Mouse (Mus musculus) limb, embryonic 13.5 days (tissue): Measurements from ENCODE around the gene Gm49395. TPM values are rescaled to one million over a fixed set of nuclear protein-coding genes. Genes with fewer than 3 reads are reported as not detected.

Experiments used
- ATAC-seq: fragments of 200-750 bp; cut with Nextera tagmentation; 2 replicates; pipeline ENCODE4 v1.8.0; 2017; ENCODE audit warnings: low read depth, moderate number of reproducible peaks, moderate TSS enrichment; ENCODE audit not compliant: low FRiP score
- H3K27ac ChIP-seq: fragments of 300-500 bp; sonication (generic); 2 replicates; pipeline ENCODE4 v1.5.1; 2015; ENCODE audit warnings: inconsistent platforms, mild to moderate bottlenecking, moderate library complexity
- H3K27me3 ChIP-seq: fragments of 300-500 bp; sonication (generic); 2 replicates; pipeline ENCODE4 v1.6.1; 2015; ENCODE audit warnings: mild to moderate bottlenecking, inconsistent platforms
- H3K36me3 ChIP-seq: fragments of 300-500 bp; sonication (generic); 2 replicates; pipeline ENCODE4 v1.6.1; 2015; ENCODE audit warnings: inconsistent platforms, mild to moderate bottlenecking, moderate library complexity
- H3K4me1 ChIP-seq: fragments of 300-500 bp; sonication (generic); 2 replicates; pipeline ENCODE4 v1.6.1; 2015; ENCODE audit warnings: inconsistent platforms
- H3K4me2 ChIP-seq: fragments of 300-500 bp; sonication (generic); replicated peaks from 2 replicates; pipeline ENCODE4 v1.6.1; 2015; ENCODE audit warnings: inconsistent platforms, mild to moderate bottlenecking, moderate library complexity
- H3K4me3 ChIP-seq: fragments of 300-500 bp; sonication (generic); 2 replicates; pipeline ENCODE4 v1.5.1; 2015; ENCODE audit warnings: moderate library complexity, mild to moderate bottlenecking, inconsistent platforms
- H3K9ac ChIP-seq: fragments of 300-500 bp; sonication (generic); 2 replicates; pipeline ENCODE4 v1.6.1; 2015; ENCODE audit warnings: mild to moderate bottlenecking, inconsistent platforms
- H3K9me3 ChIP-seq: fragments of 300-500 bp; sonication (generic); 2 replicates; pipeline ENCODE4 v1.6.1; 2016; ENCODE audit warnings: inconsistent platforms
- WGBS: fragments of 180-500 bp; shearing (Covaris S2); methylation state at CpG from one replicate; pipeline ENCODE4 v1.1.7; 2015; 5-methylcytosine and 5-hydroxymethylcytosine counted together
- polyA plus RNA-seq: library from polyadenylated mRNA; unstranded; fragments of >200 nt; fragmentation: Nextera tagmentation; extraction: Ambion mirVana; gene quantifications from 2 replicates; pipeline ENCODE4 v1.2.1, GENCODE M21; 2015

Gm49395 gene
- polyA plus RNA-seq, 1 experiment from 2014 or later: 4.2 TPM

DNA sequence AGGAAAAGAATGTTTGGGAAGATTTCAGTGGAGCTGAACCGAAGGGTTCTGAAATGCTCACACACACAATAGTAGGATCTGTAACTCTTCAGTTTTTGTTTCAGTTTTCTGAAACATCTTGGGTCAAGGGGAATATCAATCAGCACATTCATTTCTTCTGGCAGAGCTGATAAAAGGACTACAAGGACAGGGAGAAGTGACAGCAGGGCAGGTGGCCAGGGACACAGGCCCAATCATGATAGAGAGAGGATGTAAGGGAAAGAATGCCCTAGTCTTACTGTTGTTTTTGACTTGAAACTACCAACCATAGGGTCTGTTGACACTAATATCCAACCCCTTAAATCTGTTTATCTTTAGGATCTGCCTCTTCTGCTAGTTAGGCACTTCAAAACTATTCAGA, 22.8 kb upstream of the Gm49395 start:
- no peak for ATAC-seq
- Histone ChIP-seq H3K36me3 (no peaks in the 10 kb centered on the region), H3K9ac (no peak overlapping the region), H3K27ac (no peak overlapping the region), H3K27me3 (no peaks in the 10 kb centered on the region), H3K4me3 (no peak overlapping the region), H3K9me3 (no peaks in the 10 kb centered on the region), H3K4me1 (no peaks in the 10 kb centered on the region), H3K4me2 (no peak overlapping the region)
- WGBS: 80% methylated on average over 1 of the region's 1 CpGs

DNA sequence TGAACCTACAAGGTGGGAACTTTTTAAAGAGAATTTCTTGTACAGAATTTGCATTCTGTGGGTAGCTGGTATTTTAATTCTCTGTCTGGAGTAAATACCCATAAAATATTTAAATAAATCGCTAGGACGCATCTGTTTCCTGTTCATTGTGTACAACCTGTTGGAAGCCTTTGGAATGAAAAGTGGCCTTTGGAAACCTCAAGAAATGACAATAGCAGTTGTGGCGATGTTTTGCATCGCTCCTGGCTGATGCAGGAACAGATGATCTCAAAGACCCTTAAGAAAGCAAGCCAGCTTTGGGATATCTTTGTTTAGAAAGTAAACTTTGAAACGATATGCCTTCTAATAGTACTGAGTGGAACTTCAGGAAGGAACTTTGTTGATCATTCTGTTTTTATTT, 17.0 kb upstream of the Gm49395 start:
- no peak overlapping the region for H3K4me3 ChIP-seq
- ATAC-seq: no peak
- H3K9ac ChIP-seq: no peak overlapping the region
- H3K27me3 ChIP-seq: no peaks in the 10 kb centered on the region
- no peaks in the 10 kb centered on the region for H3K9me3 ChIP-seq
- no peak overlapping the region for H3K4me2 ChIP-seq
- no peak overlapping the region for H3K27ac ChIP-seq
- no peaks in the 10 kb centered on the region for H3K36me3 ChIP-seq
- H3K4me1 ChIP-seq: no peaks in the 10 kb centered on the region
- WGBS: 65% methylated on average over 5 of the region's 5 CpGs

DNA sequence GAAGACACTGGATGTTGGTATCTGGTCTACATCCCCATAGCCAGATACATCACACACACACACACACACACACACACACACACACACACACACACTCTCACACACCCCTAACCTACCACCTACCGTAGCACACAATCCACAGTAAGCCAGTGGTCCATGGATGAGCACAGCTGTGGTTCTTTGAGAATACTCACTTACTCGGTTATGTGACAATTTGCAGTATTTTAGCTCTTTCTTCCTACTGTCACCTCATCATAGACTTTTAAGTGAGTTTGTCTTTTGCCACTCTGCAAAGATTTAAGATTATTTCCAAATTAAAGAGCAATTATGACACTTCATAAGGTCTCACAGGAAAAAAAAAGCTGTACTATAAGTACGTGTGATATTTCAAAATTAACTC, 16.5 kb upstream of the Gm49395 start:
- no peak overlapping the region for H3K27ac ChIP-seq
- ATAC-seq: no peak
- H3K4me2 ChIP-seq: no peak overlapping the region
- H3K9ac ChIP-seq: no peak overlapping the region
- 81% methylated on average over 3 of the region's 3 CpGs for WGBS
- no peaks in the 10 kb centered on the region for H3K36me3 ChIP-seq
- no peaks in the 10 kb centered on the region for H3K4me1 ChIP-seq
- no peaks in the 10 kb centered on the region for H3K9me3 ChIP-seq
- no peak overlapping the region for H3K4me3 ChIP-seq
- H3K27me3 ChIP-seq: no peaks in the 10 kb centered on the region

DNA sequence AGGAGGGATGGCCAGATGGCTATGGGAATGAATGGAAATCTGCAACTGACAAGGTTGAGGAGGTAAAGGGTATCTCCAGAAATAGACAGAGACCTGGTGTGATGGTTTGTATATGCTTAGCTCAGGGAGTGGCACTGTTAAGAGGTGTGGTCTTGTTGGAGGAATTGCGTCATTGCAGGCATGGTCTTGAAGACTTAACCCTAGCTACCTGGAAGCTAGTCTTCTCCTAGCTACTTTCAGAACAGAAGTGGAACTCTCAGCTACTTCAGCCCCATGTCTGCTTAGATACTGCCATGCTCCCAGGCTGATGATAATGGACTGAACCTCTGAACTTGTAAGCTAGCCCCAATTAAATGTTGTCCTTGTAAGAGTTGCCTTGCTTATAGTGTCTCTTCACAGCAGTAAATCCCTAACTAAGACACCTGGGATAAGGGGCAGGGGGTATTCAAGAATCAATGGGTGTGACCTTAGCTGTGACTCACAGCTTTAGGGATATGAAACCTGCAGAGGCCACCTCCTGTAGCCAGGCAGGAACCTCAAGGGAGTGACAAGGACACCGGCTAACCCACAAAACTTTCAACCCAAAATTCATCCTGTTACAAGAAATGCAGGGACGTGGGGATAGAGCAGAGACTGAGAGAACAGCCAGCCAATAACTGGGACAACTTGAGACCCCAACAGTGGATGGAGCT, 15.4 kb upstream of the Gm49395 start:
- H3K9me3 ChIP-seq: no peaks in the 10 kb centered on the region
- H3K27me3 ChIP-seq: no peaks in the 10 kb centered on the region
- no peak overlapping the region for H3K9ac ChIP-seq
- H3K4me1 ChIP-seq: no peaks in the 10 kb centered on the region
- H3K4me3 ChIP-seq: no peak overlapping the region
- H3K4me2 ChIP-seq: no peak overlapping the region
- H3K36me3 ChIP-seq: no peaks in the 10 kb centered on the region
- WGBS: 81% methylated on average over 3 of the region's 3 CpGs
- H3K27ac ChIP-seq: no peak overlapping the region
- no peak for ATAC-seq

DNA sequence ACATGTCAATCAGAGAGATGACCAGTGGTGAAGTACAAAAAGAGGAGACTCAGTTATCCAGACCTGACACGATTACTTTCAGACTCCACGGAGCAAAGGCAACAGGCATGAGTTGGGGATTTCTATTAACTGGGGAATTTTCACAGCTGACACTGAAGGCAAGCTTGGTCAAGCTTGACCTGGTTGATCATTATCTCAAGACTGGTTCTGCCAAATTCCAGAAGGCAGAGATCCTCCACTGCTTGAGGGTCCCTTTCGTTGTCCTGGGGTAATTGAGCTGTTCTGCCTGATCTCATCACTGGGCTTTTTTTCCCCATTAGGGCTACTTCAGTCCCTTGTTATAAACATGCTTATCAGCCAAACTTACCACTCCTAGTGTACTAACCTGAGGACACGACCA, 7.9 kb upstream of the Gm49395 start:
- Histone ChIP-seq H3K36me3 (no peaks in the 10 kb centered on the region), H3K4me2 (no peak overlapping the region), H3K27ac (no peak overlapping the region), H3K4me3 (no peak overlapping the region), H3K27me3 (no peaks in the 10 kb centered on the region), H3K9ac (no peak overlapping the region), H3K4me1 (no peaks in the 10 kb centered on the region), H3K9me3 (no peaks in the 10 kb centered on the region)
- WGBS: 85% methylated on average over 4 of the region's 4 CpGs
- no peak for ATAC-seq

DNA sequence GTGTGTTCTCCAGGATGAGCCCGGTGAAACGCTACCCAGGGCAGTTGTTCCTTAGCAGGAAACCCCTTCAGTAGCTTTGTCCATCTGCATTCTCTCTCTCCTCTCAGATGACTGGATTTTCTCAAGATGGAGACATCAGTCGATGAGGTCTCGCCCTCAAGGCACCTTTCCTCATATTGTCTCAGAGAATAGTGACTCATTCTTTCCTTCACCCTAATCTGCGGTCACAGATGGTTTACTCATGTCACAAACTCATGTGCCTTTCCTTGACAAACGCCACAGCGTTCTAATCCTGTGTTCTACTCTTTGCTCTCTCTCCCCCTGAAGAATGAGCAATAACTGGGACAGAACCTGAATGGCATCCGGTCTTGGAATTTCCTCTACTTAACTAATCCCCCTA, 5.7 kb upstream of the Gm49395 start:
- Histone ChIP-seq H3K9me3 (no peaks in the 10 kb centered on the region), H3K27me3 (no peaks in the 10 kb centered on the region), H3K4me1 (no peaks in the 10 kb centered on the region), H3K27ac (no peak overlapping the region), H3K9ac (no peak overlapping the region), H3K4me2 (no peak overlapping the region), H3K4me3 (no peak overlapping the region), H3K36me3 (no peaks in the 10 kb centered on the region)
- ATAC-seq: no peak
- 89% methylated on average over 8 of the region's 8 CpGs for WGBS

DNA sequence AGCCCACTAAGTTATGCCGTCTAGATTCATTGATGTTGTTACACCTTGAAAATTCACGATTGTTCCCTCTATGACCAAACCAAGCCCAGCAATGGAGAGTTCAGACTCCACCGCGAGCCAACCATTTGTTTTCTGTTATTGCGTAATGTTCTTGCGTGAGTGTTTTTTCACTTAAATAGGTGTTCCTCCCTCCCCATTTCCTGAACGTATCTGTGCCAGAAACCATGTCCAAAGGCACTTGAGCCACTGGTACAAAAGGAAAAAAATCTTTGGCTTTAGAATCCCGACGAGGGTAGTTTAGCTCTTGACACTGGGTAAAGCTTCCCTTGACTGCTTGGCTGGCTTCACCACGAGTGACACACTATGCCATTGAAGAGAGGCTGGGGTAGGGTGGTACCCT, 4.5 kb upstream of the Gm49395 start:
- H3K4me1 ChIP-seq: 0 out of 2 replicates have a peak, but pooled peaks cover 3% of the 10 kb centered on the region
- no peak overlapping the region for H3K4me3 ChIP-seq
- no peak overlapping the region for H3K9ac ChIP-seq
- no peak overlapping the region for H3K4me2 ChIP-seq
- no peak for ATAC-seq
- H3K9me3 ChIP-seq: no peaks in the 10 kb centered on the region
- no peak overlapping the region for H3K27ac ChIP-seq
- 71% methylated on average over 10 of the region's 10 CpGs for WGBS
- H3K36me3 ChIP-seq: no peaks in the 10 kb centered on the region
- no peaks in the 10 kb centered on the region for H3K27me3 ChIP-seq

DNA sequence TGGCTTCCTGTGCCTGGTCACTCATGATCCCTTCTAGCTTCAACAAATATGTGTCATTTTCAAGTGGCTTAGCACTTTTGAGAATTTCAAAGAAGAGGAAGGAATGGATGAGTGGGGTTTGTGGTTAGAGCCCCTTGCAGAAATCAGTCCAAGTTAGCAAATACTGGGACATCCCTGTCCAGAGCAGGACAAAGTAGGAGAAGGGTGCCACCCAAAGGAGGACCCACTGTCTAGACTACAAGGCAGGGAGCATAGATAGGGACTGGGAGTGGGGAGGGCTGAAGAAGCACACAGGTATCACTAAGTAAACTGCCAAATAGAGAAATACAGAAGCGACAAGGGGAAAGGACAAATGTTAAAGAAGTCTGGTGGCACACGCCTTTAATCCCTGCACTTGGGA, 1.0 kb upstream of the Gm49395 start:
- WGBS: 98% methylated on average over 2 of the region's 2 CpGs
- Histone ChIP-seq H3K4me3 (no peak overlapping the region), H3K4me2 (no peak overlapping the region), H3K27ac (no peak overlapping the region), H3K9me3 (no peaks in the 10 kb centered on the region), H3K4me1 (0 out of 2 replicates have a peak, but pooled peaks cover 4% of the 10 kb centered on the region), H3K9ac (no peak overlapping the region), H3K27me3 (no peaks in the 10 kb centered on the region), H3K36me3 (no peaks in the 10 kb centered on the region)
- ATAC-seq: no peak

DNA sequence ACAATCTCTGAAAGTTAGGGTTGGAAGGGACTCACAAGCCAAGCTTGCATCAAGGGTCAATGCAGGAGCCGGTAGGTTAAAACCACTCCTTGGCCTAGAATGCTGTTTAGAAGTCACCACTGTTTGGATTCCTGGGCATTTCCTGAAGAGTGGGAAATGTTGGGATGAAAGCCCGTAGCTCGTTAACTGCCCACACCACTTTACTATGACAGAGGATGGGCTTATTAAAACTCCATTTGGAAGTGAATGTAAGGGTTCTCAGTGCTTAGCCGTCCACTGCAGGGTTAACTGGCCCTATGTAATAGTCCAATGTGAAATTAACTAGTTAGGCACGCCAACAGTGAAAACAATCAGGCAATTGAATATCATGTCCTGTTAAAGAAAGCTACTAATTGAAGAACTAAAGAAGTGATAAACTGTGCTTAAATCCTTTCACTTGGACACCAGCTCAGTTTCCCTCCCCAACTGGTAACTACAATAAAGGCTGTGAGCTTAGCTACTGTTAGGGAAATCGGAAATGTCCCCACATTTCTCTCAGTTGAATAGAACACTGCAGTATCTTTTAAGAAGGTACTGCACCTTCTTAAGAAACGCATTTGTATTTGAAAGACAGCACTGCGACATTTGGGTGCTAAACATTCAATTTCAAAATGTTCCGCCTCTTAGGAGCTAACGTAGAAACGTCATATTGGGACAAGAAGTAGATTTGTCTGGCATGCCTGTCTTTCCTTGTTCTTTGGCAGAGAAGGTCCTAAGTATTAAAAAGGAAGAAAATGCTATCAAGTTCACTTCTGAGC, 1.1 kb downstream of the Gm49395 start:
- no peaks in the 10 kb centered on the region for H3K27me3 ChIP-seq
- H3K9ac ChIP-seq: peak overlapping the region; percentile 65; the same call in 1 of the 2 replicates
- 0 out of 2 replicates have a peak, but pooled peaks cover 4% of the 10 kb centered on the region for H3K4me1 ChIP-seq
- no peak overlapping the region for H3K27ac ChIP-seq
- no peaks in the 10 kb centered on the region for H3K9me3 ChIP-seq
- 28% methylated on average over 11 of the region's 11 CpGs for WGBS
- no peak for ATAC-seq
- peak overlapping the region; percentile 81 for H3K4me2 ChIP-seq
- H3K4me3 ChIP-seq: peak overlapping the region; percentile 50
- no peaks in the 10 kb centered on the region for H3K36me3 ChIP-seq

DNA sequence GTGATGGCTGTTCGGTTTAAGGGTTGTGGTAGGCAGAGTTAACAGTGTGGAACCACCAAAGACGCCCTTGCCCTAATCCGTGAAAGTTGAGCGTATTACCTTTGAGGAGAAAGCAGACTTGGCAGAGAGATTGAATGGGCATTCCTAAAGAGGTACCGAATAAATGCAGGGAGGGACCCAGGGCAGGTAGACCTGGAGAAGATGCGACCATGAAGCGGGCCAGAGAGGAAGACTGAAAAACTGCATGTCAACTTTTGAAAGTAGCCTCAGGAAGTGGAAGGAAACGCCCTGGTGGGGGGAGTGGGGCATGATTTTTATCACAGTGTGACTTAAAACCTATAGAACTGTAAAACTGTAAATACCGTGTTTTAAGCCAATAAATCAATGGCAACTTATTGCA, 2.3 kb downstream of the Gm49395 start:
- no peak overlapping the region for H3K4me3 ChIP-seq
- no peak overlapping the region for H3K27ac ChIP-seq
- no peak overlapping the region for H3K9ac ChIP-seq
- no peak for ATAC-seq
- 0 out of 2 replicates have a peak, but pooled peaks cover 4% of the 10 kb centered on the region for H3K4me1 ChIP-seq
- WGBS: 86% methylated on average over 9 of the region's 9 CpGs
- H3K36me3 ChIP-seq: no peaks in the 10 kb centered on the region
- H3K27me3 ChIP-seq: no peaks in the 10 kb centered on the region
- H3K4me2 ChIP-seq: no peak overlapping the region
- H3K9me3 ChIP-seq: no peaks in the 10 kb centered on the region

DNA sequence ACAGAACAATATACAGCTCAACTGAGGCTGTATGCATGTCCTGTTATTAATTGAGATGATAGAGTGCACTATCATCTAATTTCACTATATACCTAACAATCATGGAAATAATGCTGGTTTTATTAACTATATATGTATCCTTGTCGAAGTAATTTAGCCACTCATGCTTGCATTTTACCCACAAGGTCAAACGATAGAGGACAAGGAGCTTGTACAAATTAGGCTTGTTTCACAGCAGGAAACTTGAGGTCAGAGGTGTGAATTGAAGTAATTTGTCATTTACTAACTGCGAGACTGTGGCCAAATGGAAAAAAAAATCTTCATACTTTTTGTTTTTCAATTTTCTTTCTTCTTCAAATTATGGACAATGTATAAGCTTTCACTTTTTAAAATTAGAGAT, 3.5 kb downstream of the Gm49395 start:
- Histone ChIP-seq H3K27ac (no peak overlapping the region), H3K36me3 (no peaks in the 10 kb centered on the region), H3K4me2 (no peak overlapping the region), H3K4me1 (0 out of 2 replicates have a peak, but pooled peaks cover 4% of the 10 kb centered on the region), H3K4me3 (no peak overlapping the region), H3K27me3 (no peaks in the 10 kb centered on the region), H3K9ac (no peak overlapping the region), H3K9me3 (no peaks in the 10 kb centered on the region)
- WGBS: 51% methylated on average over 3 of the region's 3 CpGs
- ATAC-seq: no peak

DNA sequence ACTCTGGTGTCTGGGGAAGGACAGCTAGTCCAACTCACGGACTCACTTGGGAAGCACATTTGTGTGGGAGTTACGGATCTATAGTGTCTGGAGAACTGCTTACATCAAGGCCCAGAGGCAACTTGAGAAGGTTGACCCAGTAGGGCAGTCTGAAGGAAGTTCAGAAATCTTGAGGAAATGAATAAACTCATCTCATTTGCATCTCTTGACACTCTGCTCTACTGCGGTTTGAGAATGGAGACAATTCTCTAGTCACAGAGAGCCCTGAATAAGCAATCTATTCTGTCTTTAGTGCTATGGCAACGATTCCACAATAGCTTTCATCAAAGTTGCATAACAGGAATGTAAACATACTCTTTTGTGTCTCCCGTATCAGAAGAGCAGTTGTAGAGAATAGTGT, 4.8 kb downstream of the Gm49395 start:
- Histone ChIP-seq H3K27me3 (no peaks in the 10 kb centered on the region), H3K4me3 (no peak overlapping the region), H3K4me1 (0 out of 2 replicates have a peak, but pooled peaks cover 4% of the 10 kb centered on the region), H3K9ac (no peak overlapping the region), H3K9me3 (no peaks in the 10 kb centered on the region), H3K27ac (no peak overlapping the region), H3K4me2 (no peak overlapping the region), H3K36me3 (no peaks in the 10 kb centered on the region)
- 86% methylated on average over 5 of the region's 5 CpGs for WGBS
- no peak for ATAC-seq
